Mouse (Mus musculus): ENCODE results near the gene Mindy1. TPM values are rescaled to one million over a fixed set of nuclear protein-coding genes. Genes with fewer than 3 reads are reported as not detected.
A peak's percentile ranks its signal among the peaks of the same experiment; 100 is the strongest.

Mindy1 gene
- 24.3 TPM in 2 replicates for polyA plus RNA-seq (2015; fragmentation: Nextera tagmentation; extraction: Ambion mirVana)

GRCm38 (mm10) chr3:95281216-95282126 is at the start of gene Mindy1, which contains the start of gene Prune1:
Mindy1 (plus strand) TSS chr3:95281345.
Prune1 (minus strand) TSS chr3:95282076.
- Histone ChIP-seq H3K4me1 (peaks cover 44% of the 10 kb centered on the region), H3K4me2 (peak within 1 kb of the TSS; percentile 92), H3K9ac (peak within 1 kb of the TSS; percentile 96), H3K4me3 (peak within 1 kb of the TSS; percentile 86), H3K9me3 (no peaks in the 10 kb centered on the region), H3K27ac (replicated peaks) (peak within 1 kb of the TSS; percentile 99), H3K27me3 (replicated peaks) (no peaks in the 10 kb centered on the region), H3K36me3 (0 out of 2 replicates have a peak, but pooled peaks cover 4% of the 10 kb centered on the region)
- peak; percentile 84 for ATAC-seq (ENCODE audit: extremely low read depth, insufficient number of reproducible peaks, low FRiP score, low TSS enrichment)
- under 1% methylated on average over 52 of the region's 53 CpGs for WGBS

DNA sequence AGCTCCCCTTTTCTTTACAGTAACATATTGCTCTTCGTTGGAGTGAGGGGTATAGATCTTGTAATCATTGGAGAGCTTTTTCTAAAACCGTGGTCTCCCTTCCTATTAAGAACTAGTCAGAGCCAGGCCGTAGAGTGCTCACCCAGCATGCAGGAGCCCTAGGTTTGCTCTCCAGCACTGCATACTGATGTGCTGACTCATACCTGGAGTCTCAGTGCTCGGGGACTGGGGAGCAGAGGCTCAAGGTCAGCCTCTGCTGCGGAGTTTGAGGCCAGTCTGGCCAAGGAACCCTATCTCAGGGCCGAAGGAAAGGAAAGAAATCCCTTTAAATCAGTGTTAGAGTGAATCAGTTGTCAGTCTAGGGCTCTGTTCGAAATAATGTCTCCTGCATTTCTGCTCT is 48.4 kb upstream of the Mindy1 start:
- WGBS = 46% methylated on average over 7 of the region's 7 CpGs
- Histone ChIP-seq H3K27ac (replicated peaks) (peak overlapping the region; percentile 46), H3K36me3 (peaks cover 64% of the 10 kb centered on the region), H3K4me2 (no peak overlapping the region), H3K9me3 (no peaks in the 10 kb centered on the region), H3K4me3 (no peak overlapping the region), H3K9ac (peak overlapping the region; percentile 3), H3K4me1 (peaks cover 45% of the 10 kb centered on the region), H3K27me3 (replicated peaks) (no peaks in the 10 kb centered on the region)
- no peak for ATAC-seq (ENCODE audit: extremely low read depth, insufficient number of reproducible peaks, low FRiP score, low TSS enrichment)

- Histone ChIP-seq H3K27me3 (replicated peaks) (no peaks in the 10 kb centered on the region), H3K9me3 (no peaks in the 10 kb centered on the region), H3K36me3 (peaks cover 71% of the 10 kb centered on the region), H3K9ac (peak overlapping the region; percentile 3; the same call in 1 of the 2 replicates), H3K4me2 (no peak overlapping the region), H3K4me3 (no peak overlapping the region), H3K4me1 (peaks cover 49% of the 10 kb centered on the region), H3K27ac (replicated peaks) (peak overlapping the region; percentile 46)
- 87% methylated on average over 16 of the region's 16 CpGs for WGBS
- no peak for ATAC-seq (ENCODE audit: extremely low read depth, insufficient number of reproducible peaks, low FRiP score, low TSS enrichment)
Observed at GRCm38 (mm10) chr3:95233303-95233980, 47.7 kb upstream of the Mindy1 start.

DNA sequence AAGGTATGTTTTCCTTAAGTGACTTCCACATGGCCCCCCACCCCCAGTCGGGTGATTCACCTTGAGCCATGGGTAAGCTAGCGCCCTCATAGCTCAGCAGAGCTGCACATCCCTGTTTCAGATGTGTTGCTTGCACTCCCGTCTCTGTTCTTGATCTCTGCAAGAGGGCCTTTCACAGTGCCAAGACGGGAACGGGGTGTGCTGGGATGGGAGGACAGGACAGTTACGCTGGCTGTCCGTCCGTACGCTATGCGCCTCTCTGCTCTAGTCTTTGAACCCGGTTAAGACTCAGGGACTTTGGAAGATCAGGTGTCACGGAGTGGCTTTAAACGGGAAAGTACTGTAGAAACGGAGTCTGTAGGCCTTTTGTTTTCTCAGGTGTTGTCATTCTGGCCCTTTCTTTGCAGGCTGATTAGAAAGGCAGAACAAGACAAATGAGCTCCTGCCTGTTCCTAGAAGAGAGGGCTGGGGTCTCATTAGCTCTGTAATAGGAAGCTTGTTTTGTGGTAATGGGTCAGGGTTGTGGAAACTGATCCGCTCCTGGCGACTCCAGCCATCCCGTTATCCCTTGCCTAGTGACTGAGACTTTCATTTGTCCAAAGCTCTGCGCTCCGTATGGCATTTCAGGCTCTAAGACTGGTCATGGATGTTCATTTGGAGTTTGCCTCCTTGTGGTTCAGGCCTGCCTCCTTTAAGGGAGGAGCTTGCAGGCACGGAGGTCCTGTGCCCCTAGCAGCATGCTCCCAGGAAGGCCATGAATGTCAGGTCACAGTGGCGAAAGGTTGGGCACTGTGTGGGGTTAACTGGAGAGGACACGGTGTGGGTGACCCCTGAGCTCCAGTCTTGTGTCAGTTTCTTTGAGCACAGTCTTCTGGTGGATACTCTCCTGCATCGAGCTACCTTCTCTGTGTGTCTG is 45.5 kb upstream of the Mindy1 start:
- Histone ChIP-seq H3K27ac (replicated peaks) (no peak overlapping the region), H3K27me3 (replicated peaks) (no peaks in the 10 kb centered on the region), H3K4me1 (peaks cover 38% of the 10 kb centered on the region), H3K4me3 (no peak overlapping the region), H3K36me3 (peaks cover 72% of the 10 kb centered on the region), H3K9me3 (no peaks in the 10 kb centered on the region), H3K4me2 (no peak overlapping the region), H3K9ac (no peak overlapping the region)
- no peak for ATAC-seq (ENCODE audit: extremely low read depth, insufficient number of reproducible peaks, low FRiP score, low TSS enrichment)
- WGBS = 86% methylated on average over 23 of the region's 23 CpGs

DNA sequence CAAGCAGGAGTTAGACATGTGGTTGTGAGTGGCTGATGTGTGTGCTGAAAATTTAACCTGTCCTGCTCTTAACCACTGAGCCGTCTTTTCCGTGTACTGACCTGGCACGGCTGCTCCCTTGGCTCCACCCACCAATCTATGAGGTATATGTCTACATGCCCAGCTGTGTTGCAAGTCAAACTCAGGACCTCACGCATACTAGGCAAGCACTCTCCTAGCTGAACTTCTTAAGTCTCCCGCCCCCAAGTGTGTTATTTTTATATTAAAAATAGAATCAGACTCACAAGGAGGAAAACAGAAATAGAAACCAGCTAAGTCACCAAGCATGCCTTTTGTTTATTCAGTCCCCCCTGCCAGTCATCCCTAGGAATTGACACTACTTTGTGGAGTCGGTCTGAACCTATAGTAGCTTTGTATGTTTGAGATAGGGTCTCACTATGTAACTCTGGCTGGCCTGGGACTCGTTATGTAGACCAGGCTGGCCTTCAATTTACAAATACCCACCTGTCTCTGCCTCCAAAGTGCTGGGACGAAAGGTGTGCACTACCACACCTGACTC is 43.5 kb upstream of the Mindy1 start:
- no peak for ATAC-seq (ENCODE audit: extremely low read depth, insufficient number of reproducible peaks, low FRiP score, low TSS enrichment)
- 77% methylated on average over 8 of the region's 8 CpGs for WGBS
- H3K27ac ChIP-seq (replicated peaks) = no peak overlapping the region
- H3K9ac ChIP-seq = peak overlapping the region; percentile 19; the same call in 1 of the 2 replicates
- H3K4me1 ChIP-seq = peaks cover 28% of the 10 kb centered on the region
- H3K36me3 ChIP-seq = peaks cover 60% of the 10 kb centered on the region
- no peaks in the 10 kb centered on the region for H3K9me3 ChIP-seq
- no peak overlapping the region for H3K4me3 ChIP-seq
- no peak overlapping the region for H3K4me2 ChIP-seq
- no peaks in the 10 kb centered on the region for H3K27me3 ChIP-seq (replicated peaks)

GRCm38 (mm10) chr3:95239022-95239421 is 42.1 kb upstream of the Mindy1 start:
- no peak overlapping the region for H3K9ac ChIP-seq
- no peak overlapping the region for H3K4me3 ChIP-seq
- no peaks in the 10 kb centered on the region for H3K9me3 ChIP-seq
- 87% methylated on average over 6 of the region's 6 CpGs for WGBS
- no peaks in the 10 kb centered on the region for H3K27me3 ChIP-seq (replicated peaks)
- peaks cover 46% of the 10 kb centered on the region for H3K36me3 ChIP-seq
- ATAC-seq (ENCODE audit: extremely low read depth, insufficient number of reproducible peaks, low FRiP score, low TSS enrichment) = no peak
- H3K27ac ChIP-seq (replicated peaks) = no peak overlapping the region
- peaks cover 22% of the 10 kb centered on the region for H3K4me1 ChIP-seq
- no peak overlapping the region for H3K4me2 ChIP-seq

DNA sequence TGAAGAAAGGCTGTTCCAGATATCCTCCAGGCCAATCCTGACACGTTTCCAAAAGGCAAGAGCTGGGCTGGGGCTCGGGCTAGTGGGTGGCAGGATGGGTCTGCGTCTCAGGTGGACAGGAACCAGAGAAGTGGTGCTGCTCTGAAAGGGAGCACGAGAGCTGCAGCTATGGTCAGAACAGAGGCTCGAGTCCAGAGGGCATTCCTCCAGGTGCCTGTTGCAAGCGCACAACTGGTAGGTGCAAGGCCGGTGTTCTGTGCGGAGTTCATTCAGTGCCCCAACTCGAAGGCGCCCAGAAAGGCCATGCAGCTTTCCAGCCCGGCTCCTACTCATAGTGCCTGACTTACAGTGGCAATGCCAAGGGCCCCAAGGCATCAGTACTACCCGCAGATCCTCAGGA is 41.2 kb upstream of the Mindy1 start:
- Histone ChIP-seq H3K27ac (replicated peaks) (no peak overlapping the region), H3K9ac (no peak overlapping the region), H3K27me3 (replicated peaks) (no peaks in the 10 kb centered on the region), H3K4me3 (no peak overlapping the region), H3K4me1 (peaks cover 22% of the 10 kb centered on the region), H3K36me3 (peaks cover 38% of the 10 kb centered on the region), H3K9me3 (no peaks in the 10 kb centered on the region), H3K4me2 (no peak overlapping the region)
- WGBS = 86% methylated on average over 12 of the region's 12 CpGs
- ATAC-seq (ENCODE audit: extremely low read depth, insufficient number of reproducible peaks, low FRiP score, low TSS enrichment) = no peak

DNA sequence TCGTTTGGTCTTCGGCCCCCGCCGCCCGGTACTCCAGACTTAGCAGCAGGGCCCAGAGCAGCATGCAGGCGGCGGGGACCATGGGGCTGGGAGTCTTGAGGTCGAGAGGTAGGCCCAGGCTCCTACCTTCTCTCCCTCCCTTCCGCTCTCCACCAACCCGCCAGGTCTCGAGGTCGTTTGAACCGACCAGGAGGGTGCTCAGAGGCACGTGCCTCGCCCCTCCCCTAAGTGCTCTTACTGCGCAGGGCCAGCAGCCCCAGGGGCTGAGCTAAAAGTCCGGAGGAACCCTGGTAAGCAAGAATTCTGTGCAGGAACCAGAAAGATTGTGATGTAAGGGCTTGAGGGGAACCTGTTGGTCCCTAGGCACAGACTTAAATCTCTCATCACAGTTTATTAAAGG is 40.2 kb upstream of the Mindy1 start:
- peaks cover 37% of the 10 kb centered on the region for H3K36me3 ChIP-seq
- H3K27ac ChIP-seq (replicated peaks) = no peak overlapping the region
- peaks cover 22% of the 10 kb centered on the region for H3K4me1 ChIP-seq
- WGBS = 28% methylated on average over 17 of the region's 17 CpGs
- no peaks in the 10 kb centered on the region for H3K27me3 ChIP-seq (replicated peaks)
- H3K4me2 ChIP-seq = peak overlapping the region; percentile 52
- no peaks in the 10 kb centered on the region for H3K9me3 ChIP-seq
- ATAC-seq (ENCODE audit: extremely low read depth, insufficient number of reproducible peaks, low FRiP score, low TSS enrichment) = no peak
- H3K9ac ChIP-seq = peak overlapping the region; percentile 69
- peak overlapping the region; percentile 21; the same call in 1 of the 2 replicates for H3K4me3 ChIP-seq

DNA sequence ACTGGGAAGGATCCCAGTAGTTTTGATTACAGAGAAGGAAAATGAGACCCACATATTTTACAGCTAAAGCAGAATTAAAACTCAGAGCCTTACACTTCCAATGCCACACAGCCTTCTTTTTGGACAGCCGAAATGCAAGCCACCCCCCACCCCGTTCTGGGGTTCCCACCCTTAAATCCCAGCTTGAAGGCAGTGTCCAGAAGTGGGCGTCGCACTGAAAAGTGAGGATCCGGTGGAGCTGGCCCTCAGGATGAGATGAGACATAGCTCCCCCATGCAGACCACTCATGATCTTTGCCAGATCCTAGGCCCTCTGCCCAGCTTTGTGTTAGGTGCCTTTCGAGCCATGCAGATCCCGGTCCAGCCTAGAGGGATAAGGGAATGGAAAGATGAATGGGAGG is 39.6 kb upstream of the Mindy1 start, which contains the start of gene Gm128:
Gm128 (minus strand) TSS at position 101 of the 400 bp plus-strand sequence.
- Histone ChIP-seq H3K4me3 (peak within 1 kb of the TSS; percentile 21; the same call in 1 of the 2 replicates), H3K4me1 (peaks cover 22% of the 10 kb centered on the region), H3K27ac (replicated peaks) (no peak within 1 kb of the TSS), H3K27me3 (replicated peaks) (no peaks in the 10 kb centered on the region), H3K9ac (peak within 1 kb of the TSS; percentile 69), H3K9me3 (no peaks in the 10 kb centered on the region), H3K4me2 (peak within 1 kb of the TSS; percentile 52), H3K36me3 (peaks cover 31% of the 10 kb centered on the region)
- 76% methylated on average over 7 of the region's 7 CpGs for WGBS
- ATAC-seq (ENCODE audit: extremely low read depth, insufficient number of reproducible peaks, low FRiP score, low TSS enrichment) = no peak

- WGBS = 73% methylated on average over 2 of the region's 2 CpGs
Observed at GRCm38 (mm10) chr3:95243086-95243485, 38.1 kb upstream of the Mindy1 start.

More at GRCm38 (mm10) chr3:95243086-95243485, 38.1 kb upstream of the Mindy1 start:
- H3K9me3 ChIP-seq = no peaks in the 10 kb centered on the region
- H3K4me1 ChIP-seq = peaks cover 12% of the 10 kb centered on the region
- no peaks in the 10 kb centered on the region for H3K27me3 ChIP-seq (replicated peaks)
- no peak overlapping the region for H3K9ac ChIP-seq
- no peak overlapping the region for H3K4me3 ChIP-seq
- H3K27ac ChIP-seq (replicated peaks) = no peak overlapping the region
- no peak overlapping the region for H3K4me2 ChIP-seq
- ATAC-seq (ENCODE audit: extremely low read depth, insufficient number of reproducible peaks, low FRiP score, low TSS enrichment) = no peak
- H3K36me3 ChIP-seq = peaks cover 15% of the 10 kb centered on the region
